In genomic region chr13:41084521-41084920, GRCm38 (mm10) we compare ENCODE assay signal across 27 mouse cellular contexts. TPM values are rescaled to one million over a fixed set of nuclear protein-coding genes. Genes with fewer than 3 reads are reported as not detected.
DNase-seq lines count a peak whose midpoint lies in the region; ATAC-seq and TF ChIP-seq lines count a peak whose summit lies in the region.
"Had no signal": no experiment of that assay in that cellular context is flagged by ENCODE, and none has a peak within 500 bp of the region (broad histone marks: within the 10 kb centered on the region; RNA-seq: fewer than 3 reads in every experiment).

No protein-coding gene starts in this region.

- TF ChIP-seq EP300 in lung, postnatal 0 days (IDR thresholded peaks at IDR 0.05): no peak
- TF ChIP-seq EP300 in MEL (IDR thresholded peaks at IDR 0.05; ENCODE audit: low read depth in 1 of 2, low read length in 2 of 2): no peak

- no peaks in the 10 kb centered on the region for H3K4me1 ChIP-seq in lung, postnatal 0 days (ENCODE audit: insufficient read depth, low read depth, low read length)
- H3K4me1 ChIP-seq in MEL (ENCODE audit: control insufficient read depth in 1 of 2, insufficient read depth in 2 of 2, low read length in 2 of 2): no peaks in the 10 kb centered on the region
- peaks cover 1% of the 10 kb centered on the region for H3K4me1 ChIP-seq in hindbrain, embryonic 10.5 days (replicated peaks)
- H3K4me1 ChIP-seq: hindbrain, embryonic 12.5 days had no signal

- WGBS in lung, postnatal 0 days: 77% methylated on average over 3 of the region's 3 CpGs
- 91% methylated on average over 3 of the region's 3 CpGs for WGBS in hindbrain, embryonic 10.5 days

- no peak for TF ChIP-seq CTCF in lung, postnatal 0 days (IDR thresholded peaks at IDR 0.05)
- TF ChIP-seq CTCF in MEL (IDR thresholded peaks at IDR 0.05 in 2 of 3, conservative IDR thresholded peaks at IDR 0.05 in 1 of 3; ENCODE audit: control insufficient read depth in 1 of 3, insufficient read depth in 1 of 3, low read depth in 2 of 3, low read length in 3 of 3, poor library complexity in 1 of 3, severe bottlenecking in 1 of 3): no peak

- H3K27ac ChIP-seq in lung, postnatal 0 days (ENCODE audit: low read length): no peak overlapping the region
- H3K27ac ChIP-seq in MEL (ENCODE audit: control insufficient read depth, low read depth, low read length): no peak overlapping the region
- H3K27ac ChIP-seq in hindbrain, embryonic 10.5 days: no peak overlapping the region
- H3K27ac ChIP-seq: embryonic facial prominence, embryonic 10.5 days; forebrain, embryonic 10.5 days; heart, adult 2 months; heart, embryonic 15.5 days; hindbrain, embryonic 12.5 days; hindbrain, postnatal 0 days had no signal

- ATAC-seq in lung, postnatal 0 days: no peak
- peak; percentile 51 to 63; a peak in 3 of 4 replicates for ATAC-seq in hematopoietic stem cell, adult 5-6 weeks (replicated peaks in 1 of 2; ENCODE audit: insufficient read depth in 1 of 2, low FRiP score in 2 of 2, low TSS enrichment in 1 of 2, low read depth in 1 of 2, poor library complexity in 2 of 2, severe bottlenecking in 2 of 2)
- no peak for ATAC-seq in erythroid progenitor cell, adult 5-6 weeks (replicated peaks; ENCODE audit: low FRiP score, poor library complexity, severe bottlenecking)
- ATAC-seq: activated CD4-positive, CD25-positive, alpha-beta regulatory T cell, adult 4 months; forebrain, embryonic 14.5 days; hindbrain, postnatal 0 days; Patski had no signal

- H3K27me3 ChIP-seq in lung, postnatal 0 days (replicated peaks; ENCODE audit: insufficient read depth, low read length): 0 out of 2 replicates have a peak, but pooled peaks cover 5% of the 10 kb centered on the region
- peaks cover 0 to 4% of the 10 kb centered on the region in 2 experiments; a peak in 2 of 4 replicates for H3K27me3 ChIP-seq in MEL (ENCODE audit: control insufficient read depth in 1 of 2, insufficient read depth in 2 of 2, low read length in 2 of 2)
- H3K27me3 ChIP-seq in splenic B cell, adult 2 months (ENCODE audit: control insufficient read depth, insufficient read depth, low read length, poor library complexity, severe bottlenecking): no peaks in the 10 kb centered on the region; the same call in 1 of the 2 replicates
- H3K27me3 ChIP-seq in hindbrain, embryonic 10.5 days (ENCODE audit: insufficient read depth, poor library complexity, severe bottlenecking): peaks cover 24% of the 10 kb centered on the region

- H3K4me2 ChIP-seq in lung, postnatal 0 days (replicated peaks; ENCODE audit: low read depth, low read length): no peak overlapping the region
- H3K4me2 ChIP-seq: heart, embryonic 11.5 days; heart, embryonic 15.5 days; hindbrain, embryonic 12.5 days had no signal

- no peaks in the 10 kb centered on the region for H3K79me2 ChIP-seq in MEL (ENCODE audit: control insufficient read depth, insufficient read depth, low read length, poor library complexity)

- DNase-seq in lung, postnatal 0 days (ENCODE audit: low spot score): peak; percentile 18
- DNase-seq in lung, postnatal 36 days: no peak
- DNase-seq in MEL (ENCODE audit: low read depth, low spot score): peak; percentile 51
- peak; percentile 10 for DNase-seq in splenic B cell, adult 2 months (ENCODE audit: low read depth, low spot score)
- DNase-seq in hindbrain, embryonic 10.5 days (ENCODE audit: low spot score): no peak
- DNase-seq in left cerebral cortex, adult 9 months (ENCODE audit: low spot score in 2 of 2): no peak
- DNase-seq: adrenal gland, postnatal 14 days; cerebellum, adult 18-20 months; cerebellum, adult 9-11 months; cerebellum, postnatal 36 days; gastrocnemius, postnatal 10 days; heart, adult 2 months; heart, postnatal 14 days had no signal

- no peak overlapping the region for H3K9ac ChIP-seq in lung, postnatal 0 days (replicated peaks; ENCODE audit: low read depth)
- H3K9ac ChIP-seq in MEL (ENCODE audit: control insufficient read depth, low read depth, low read length, poor library complexity, severe bottlenecking): no peak overlapping the region
- H3K9ac ChIP-seq: heart, embryonic 15.5 days; hindbrain, embryonic 12.5 days had no signal

- no peak overlapping the region for H3K4me3 ChIP-seq in lung, postnatal 0 days (ENCODE audit: low read depth, low read length)
- H3K4me3 ChIP-seq in MEL (ENCODE audit: control insufficient read depth in 1 of 2, insufficient read depth in 1 of 2, low read depth in 2 of 2, low read length in 2 of 2): no peak overlapping the region
- H3K4me3 ChIP-seq in hindbrain, embryonic 10.5 days: no peak overlapping the region
- H3K4me3 ChIP-seq: embryonic facial prominence, embryonic 10.5 days; forebrain, embryonic 10.5 days; heart, adult 2 months; heart, embryonic 15.5 days; hindbrain, embryonic 12.5 days had no signal

- no peak for TF ChIP-seq RAD21 in MEL (IDR thresholded peaks at IDR 0.05; ENCODE audit: low read depth, low read length)

- no peak for TF ChIP-seq POLR2A in MEL (IDR thresholded peaks at IDR 0.05; ENCODE audit: control insufficient read depth in 1 of 2, insufficient read depth in 1 of 2, low read depth in 1 of 2, low read length in 2 of 2, poor library complexity in 1 of 2)

- H3K36me3 ChIP-seq in lung, postnatal 0 days (ENCODE audit: insufficient read depth, low read length): no peaks in the 10 kb centered on the region
- H3K36me3 ChIP-seq in MEL (ENCODE audit: control insufficient read depth in 1 of 2, insufficient read depth in 2 of 2, low read length in 2 of 2): no peaks in the 10 kb centered on the region
- no peaks in the 10 kb centered on the region for H3K36me3 ChIP-seq in splenic B cell, adult 2 months (ENCODE audit: control insufficient read depth, insufficient read depth, low read length, poor library complexity, severe bottlenecking)
- H3K36me3 ChIP-seq in hindbrain, embryonic 10.5 days: no peaks in the 10 kb centered on the region
- H3K36me3 ChIP-seq: embryonic facial prominence, embryonic 10.5 days; forebrain, embryonic 10.5 days; heart, embryonic 15.5 days; hindbrain, embryonic 12.5 days had no signal

- H3K9me3 ChIP-seq in lung, postnatal 0 days (ENCODE audit: low read length): no peaks in the 10 kb centered on the region
- H3K9me3 ChIP-seq in MEL (replicated peaks; ENCODE audit: insufficient read depth, low read length): no peaks in the 10 kb centered on the region
- no peaks in the 10 kb centered on the region for H3K9me3 ChIP-seq in hindbrain, embryonic 10.5 days
- H3K9me3 ChIP-seq: embryonic facial prominence, embryonic 10.5 days; forebrain, embryonic 10.5 days; heart, embryonic 15.5 days; hindbrain, embryonic 12.5 days had no signal

TF ChIP-seq in MEL, 35 proteins besides CTCF, POLR2A, EP300 and RAD21 (continues in another document):
- no peak for TF ChIP-seq MEF2A (IDR thresholded peaks at IDR 0.05; ENCODE audit: extremely low read depth, insufficient replicate concordance, low read depth, low read length, poor library complexity, severe bottlenecking)
- no peak for TF ChIP-seq TAL1 (IDR thresholded peaks at IDR 0.05; ENCODE audit: low read length)
- no peak for TF ChIP-seq CHD2 (IDR thresholded peaks at IDR 0.05; ENCODE audit: low read length)
- TF ChIP-seq JUND (IDR thresholded peaks at IDR 0.05; ENCODE audit: low read depth, low read length): no peak
- no peak for TF ChIP-seq RCOR1 (IDR thresholded peaks at IDR 0.05; ENCODE audit: low read depth, low read length)
- TF ChIP-seq SMC3 (IDR thresholded peaks at IDR 0.05; ENCODE audit: low read depth, low read length): no peak
- no peak for TF ChIP-seq BHLHE40 (IDR thresholded peaks at IDR 0.05; ENCODE audit: borderline replicate concordance, low read depth, low read length)
- TF ChIP-seq ZKSCAN1 (IDR thresholded peaks at IDR 0.05; ENCODE audit: low read depth, low read length): no peak
- no peak for TF ChIP-seq GATA1 (IDR thresholded peaks at IDR 0.05; ENCODE audit: low read depth, low read length)
- TF ChIP-seq GABPA (IDR thresholded peaks at IDR 0.05; ENCODE audit: low read depth, low read length): no peak
- no peak for TF ChIP-seq MAFK (IDR thresholded peaks at IDR 0.05; ENCODE audit: borderline replicate concordance, low read depth, low read length)
- no peak for TF ChIP-seq MAZ (IDR thresholded peaks at IDR 0.05; ENCODE audit: low read depth, low read length)
- no peak for TF ChIP-seq HCFC1 (IDR thresholded peaks at IDR 0.05; ENCODE audit: low read depth, low read length)
- no peak for TF ChIP-seq ZNF384 (IDR thresholded peaks at IDR 0.05; ENCODE audit: low read depth, low read length)
- TF ChIP-seq CHD1 (IDR thresholded peaks at IDR 0.05; ENCODE audit: low read depth, low read length): no peak

RNA-seq across cellular contexts. Expression of gene Mak, which starts 5.0 kb away (rescaled TPM):
- 2.6 and 2.8 TPM in 2 replicates for polyA plus RNA-seq in lung, postnatal 0 days (2015; fragmentation: Nextera tagmentation; extraction: Ambion mirVana)
- total RNA-seq in MEL (2012; rRNA removed): not detected in 2 replicates
- not detected for polyA plus RNA-seq in MEL (2012; ENCODE audit: insufficient read depth in 1 of 2, insufficient read length in 2 of 2, low read depth in 1 of 2, low replicate concordance in 2 of 2, missing spikeins in 1 of 2)
- not detected in 2 replicates for total RNA-seq in hematopoietic stem cell, adult 5-6 weeks (2017)
- 0.91 and 1.8 TPM in 2 replicates for polyA plus RNA-seq in hindbrain, embryonic 10.5 days (2016; fragmentation: Nextera tagmentation; extraction: Ambion mirVana)
- total RNA-seq in erythroid progenitor cell, adult 5-6 weeks (2015; ENCODE audit: low replicate concordance): not detected in 2 replicates
- total RNA-seq in erythroid progenitor cell, adult 5-6 weeks (2017; ENCODE audit: low replicate concordance): not detected in 2 replicates
- total RNA-seq: adrenal gland, postnatal 14 days; gastrocnemius, postnatal 10 days; gastrocnemius, postnatal 4 days; heart, adult 2 months had no signal

RNA-seq across cellular contexts. Expression of gene Gcm2, which starts 26.3 kb away (rescaled TPM):
- polyA plus RNA-seq in lung, postnatal 0 days (2015; fragmentation: Nextera tagmentation; extraction: Ambion mirVana): not detected in 2 replicates
- not detected in 2 replicates for total RNA-seq in MEL (2012; rRNA removed)
- polyA plus RNA-seq in MEL (2012; ENCODE audit: insufficient read depth in 1 of 2, insufficient read length in 2 of 2, low read depth in 1 of 2, low replicate concordance in 2 of 2, missing spikeins in 1 of 2): not detected
- not detected in 2 replicates for total RNA-seq in hematopoietic stem cell, adult 5-6 weeks (2017)
- not detected in 2 replicates for polyA plus RNA-seq in hindbrain, embryonic 10.5 days (2016; fragmentation: Nextera tagmentation; extraction: Ambion mirVana)
- total RNA-seq in erythroid progenitor cell, adult 5-6 weeks (2015; ENCODE audit: low replicate concordance): not detected in 2 replicates
- total RNA-seq in erythroid progenitor cell, adult 5-6 weeks (2017; ENCODE audit: low replicate concordance): not detected in 2 replicates
- total RNA-seq: adrenal gland, adult 18-20 months; adrenal gland, postnatal 14 days; gastrocnemius, postnatal 10 days; gastrocnemius, postnatal 4 days; heart, adult 2 months; heart, postnatal 14 days; hindbrain, postnatal 0 days had no signal
- polyA plus RNA-seq: forebrain, embryonic 10.5 days; forebrain, embryonic 14.5 days; heart, adult 2 months; heart, embryonic 11.5 days; heart, embryonic 15.5 days; hindbrain, embryonic 12.5 days; hindbrain, postnatal 0 days; intestine, embryonic 14.5 days; Patski had no signal

RNA-seq across cellular contexts. Expression of gene Sycp2l, which starts 29.6 kb away (rescaled TPM):
- not detected in 2 replicates for polyA plus RNA-seq in lung, postnatal 0 days (2015; fragmentation: Nextera tagmentation; extraction: Ambion mirVana)
- not detected in 2 replicates for total RNA-seq in MEL (2012; rRNA removed)
- polyA plus RNA-seq in MEL (2012; ENCODE audit: insufficient read depth in 1 of 2, insufficient read length in 2 of 2, low read depth in 1 of 2, low replicate concordance in 2 of 2, missing spikeins in 1 of 2): not detected
- total RNA-seq in hematopoietic stem cell, adult 5-6 weeks (2017): 0.25 TPM in 1 of 2 replicates, not detected in the other
- polyA plus RNA-seq in hindbrain, embryonic 10.5 days (2016; fragmentation: Nextera tagmentation; extraction: Ambion mirVana): 0.15 TPM in 1 of 2 replicates, not detected in the other
- not detected in 2 replicates for total RNA-seq in erythroid progenitor cell, adult 5-6 weeks (2015; ENCODE audit: low replicate concordance)
- total RNA-seq in erythroid progenitor cell, adult 5-6 weeks (2017; ENCODE audit: low replicate concordance): not detected in 2 replicates
- total RNA-seq: adrenal gland, adult 18-20 months; adrenal gland, postnatal 14 days; gastrocnemius, postnatal 10 days; gastrocnemius, postnatal 4 days; heart, adult 2 months; heart, postnatal 14 days; hindbrain, postnatal 0 days had no signal
- polyA plus RNA-seq: forebrain, embryonic 10.5 days; heart, adult 2 months; heart, embryonic 11.5 days; heart, embryonic 15.5 days; hindbrain, embryonic 12.5 days; Patski had no signal

Comparison
In these comparisons a context has a peak if more than half of its experiments do, and no peak if none do; other contexts are left out.
1. DNase-seq: peak in lung, postnatal 0 days (single experiment), MEL (single experiment) and splenic B cell, adult 2 months (single experiment); none in lung, postnatal 36 days (single experiment), hindbrain, embryonic 10.5 days (single experiment) and left cerebral cortex, adult 9 months (0 of 2).
2. ATAC-seq: peak in hematopoietic stem cell, adult 5-6 weeks (2 of 2); none in lung, postnatal 0 days (single experiment) and erythroid progenitor cell, adult 5-6 weeks (single experiment).